Mouse (Mus musculus) CH12.LX (cell line): Measurements from ENCODE around the gene Clstn1. TPM values are rescaled to one million over a fixed set of nuclear protein-coding genes. Genes with fewer than 3 reads are reported as not detected.

Experiments
- DNase-seq: peaks from one replicate; pipeline ENCODE4 v3.0.0-alpha.2; 2013; ENCODE audit errors: extremely low read depth
- H3K27ac ChIP-seq: 2 replicates; pipeline ENCODE4 v1.5.1; 2012; ENCODE audit warnings: low read depth, mild to moderate bottlenecking, control low read depth, moderate library complexity; ENCODE audit not compliant: insufficient read depth
- H3K27me3 ChIP-seq: replicated peaks from 2 replicates; pipeline ENCODE3; 2012; ENCODE audit warnings: inconsistent platforms
- H3K36me3 ChIP-seq, 2 experiments: replicated peaks in 1 of 2; 2 replicates each; pipeline versions ENCODE3 to v1.6.1; 2012; ENCODE audit warnings: inconsistent platforms in 1 of 2, low read length in 1 of 2, mild to moderate bottlenecking in 1 of 2, mixed read lengths in 1 of 2, moderate library complexity in 1 of 2; ENCODE audit not compliant: control insufficient read depth in 1 of 2, insufficient read depth in 1 of 2
- H3K4me1 ChIP-seq, 2 experiments: 2 replicates each; pipeline ENCODE4 v1.6.1; 2012; ENCODE audit warnings: inconsistent platforms in 1 of 2, moderate library complexity in 1 of 2; ENCODE audit not compliant: insufficient read depth in 2 of 2, control insufficient read depth in 1 of 2
- H3K4me2 ChIP-seq: 2 replicates; pipeline ENCODE4 v1.6.1; 2012; ENCODE audit warnings: low read depth, mild to moderate bottlenecking, control low read depth; ENCODE audit not compliant: poor library complexity, insufficient read depth, severe bottlenecking
- H3K4me3 ChIP-seq, 3 experiments: fragments of 150-350 bp in 1 of 3; sonication (generic) in 1 of 3; replicated peaks in 1 of 3; 2 replicates each; pipeline versions ENCODE3 to v1.5.1; 2011 to 2012; ENCODE audit warnings: low read depth in 2 of 3, low read length in 2 of 3, mild to moderate bottlenecking in 2 of 3, moderate library complexity in 2 of 3, control low read depth in 1 of 3, improper control_type of control experiment in 1 of 3, inconsistent platforms in 1 of 3, mixed read lengths in 1 of 3; ENCODE audit not compliant: poor library complexity in 1 of 3
- H3K79me2 ChIP-seq: replicated peaks from 2 replicates; pipeline ENCODE4 v1.6.1; 2012; ENCODE audit warnings: mild to moderate bottlenecking, moderate library complexity; ENCODE audit not compliant: control insufficient read depth, poor library complexity, insufficient read depth, severe bottlenecking; ENCODE audit errors: extremely low read depth
- H3K9ac ChIP-seq: 2 replicates; pipeline ENCODE4 v1.6.1; 2012; ENCODE audit warnings: low read depth, mild to moderate bottlenecking, control low read depth, moderate library complexity; ENCODE audit not compliant: insufficient read depth
- H3K9me3 ChIP-seq: replicated peaks from 2 replicates; pipeline ENCODE3; 2012; ENCODE audit warnings: low read length, inconsistent platforms, mixed read lengths
- CTCF ChIP-seq, 2 experiments: IDR thresholded peaks in 1 of 2; conservative IDR thresholded peaks in 1 of 2; 2 replicates each; pipeline ENCODE4 v1.5.1; 2011 to 2012; ENCODE audit warnings: low read depth in 2 of 2, low read length in 2 of 2, improper control_type of control experiment in 1 of 2, inconsistent platforms in 1 of 2, mild to moderate bottlenecking in 1 of 2, moderate library complexity in 1 of 2
- E2F4 ChIP-seq: IDR thresholded peaks from 2 replicates; pipeline ENCODE4 v1.6.1; 2011; ENCODE audit warnings: low read depth, low read length, improper control_type of control experiment; ENCODE audit not compliant: insufficient replicate concordance
- ETS1 ChIP-seq: conservative IDR thresholded peaks from 2 replicates; pipeline ENCODE4 v1.6.1; 2012; ENCODE audit warnings: low read depth, mild to moderate bottlenecking, inconsistent platforms, low read length, improper control_type of control experiment, moderate library complexity
- GABPA ChIP-seq: IDR thresholded peaks from 2 replicates; pipeline ENCODE4 v1.6.1; 2012; ENCODE audit warnings: low read depth, low read length, improper control_type of control experiment, inconsistent platforms; ENCODE audit not compliant: insufficient replicate concordance
- HCFC1 ChIP-seq: IDR thresholded peaks from 2 replicates; pipeline ENCODE4 v1.6.1; 2012; ENCODE audit warnings: low read depth, mild to moderate bottlenecking, inconsistent platforms, low read length, improper control_type of control experiment
- IRF4 ChIP-seq: IDR thresholded peaks from 2 replicates; pipeline ENCODE4 v1.6.1; 2014; ENCODE audit warnings: low read depth, mild to moderate bottlenecking, inconsistent platforms, low read length, improper control_type of control experiment
- JUN ChIP-seq: IDR thresholded peaks from 2 replicates; pipeline ENCODE4 v1.6.1; 2011; ENCODE audit warnings: low read depth, mild to moderate bottlenecking, low read length, improper control_type of control experiment, moderate library complexity; ENCODE audit not compliant: insufficient read depth
- KAT2A ChIP-seq: IDR thresholded peaks from 2 replicates; pipeline ENCODE4 v1.6.1; 2012; ENCODE audit warnings: low read length, improper control_type of control experiment, inconsistent platforms; ENCODE audit not compliant: insufficient replicate concordance
- MAX ChIP-seq: IDR thresholded peaks from 2 replicates; pipeline ENCODE4 v1.6.1; 2011; ENCODE audit warnings: low read length, improper control_type of control experiment
- MAZ ChIP-seq: IDR thresholded peaks from 2 replicates; pipeline ENCODE4 v1.6.1; 2012; ENCODE audit warnings: low read depth, mild to moderate bottlenecking, inconsistent platforms, low read length, improper control_type of control experiment, moderate library complexity
- MEF2A ChIP-seq: IDR thresholded peaks from 2 replicates; pipeline ENCODE4 v1.6.1; 2014; ENCODE audit warnings: low read depth, mild to moderate bottlenecking, inconsistent platforms, low read length, improper control_type of control experiment, borderline replicate concordance
- MYC ChIP-seq: IDR thresholded peaks from 2 replicates; pipeline ENCODE4 v1.6.1; 2011; ENCODE audit warnings: low read depth, mild to moderate bottlenecking, improper control_type of control experiment, low read length
- NELFE ChIP-seq: IDR thresholded peaks from 2 replicates; pipeline ENCODE4 v1.6.1; 2011; ENCODE audit warnings: low read depth, low read length, improper control_type of control experiment
- RAD21 ChIP-seq: IDR thresholded peaks from 2 replicates; pipeline ENCODE4 v1.6.1; 2011; ENCODE audit warnings: low read depth, mild to moderate bottlenecking, low read length, improper control_type of control experiment, moderate library complexity
- SMC3 ChIP-seq: IDR thresholded peaks from 2 replicates; pipeline ENCODE4 v1.6.1; 2011; ENCODE audit warnings: low read depth, low read length, improper control_type of control experiment
- TBP ChIP-seq: conservative IDR thresholded peaks from 2 replicates; pipeline ENCODE4 v1.6.1; 2011; ENCODE audit warnings: low read depth, low read length, improper control_type of control experiment
- UBTF ChIP-seq: IDR thresholded peaks from 2 replicates; pipeline ENCODE4 v1.6.1; 2012; ENCODE audit warnings: low read depth, mild to moderate bottlenecking, inconsistent platforms, low read length, improper control_type of control experiment, moderate library complexity
- USF1 ChIP-seq: IDR thresholded peaks from 2 replicates; pipeline ENCODE4 v1.6.1; 2014; ENCODE audit warnings: low read depth, mild to moderate bottlenecking, inconsistent platforms, low read length, improper control_type of control experiment
- USF2 ChIP-seq: conservative IDR thresholded peaks from 2 replicates; pipeline ENCODE4 v1.6.1; 2011; ENCODE audit warnings: low read depth, low read length, improper control_type of control experiment
- ZC3H11A ChIP-seq: IDR thresholded peaks from 2 replicates; pipeline ENCODE4 v1.6.1; 2012; ENCODE audit warnings: low read depth, mild to moderate bottlenecking, inconsistent platforms, low read length, improper control_type of control experiment
- ZKSCAN1 ChIP-seq: IDR thresholded peaks from 2 replicates; pipeline ENCODE4 v1.6.1; 2012; ENCODE audit warnings: low read depth, inconsistent platforms, low read length, improper control_type of control experiment, borderline replicate concordance
- ZMIZ1 ChIP-seq: IDR thresholded peaks from 2 replicates; pipeline ENCODE4 v1.6.1; 2012; ENCODE audit warnings: low read depth, mild to moderate bottlenecking, inconsistent platforms, low read length, improper control_type of control experiment
- dilution Hi-C: fragments of 300-500 bp; cut with MboI; formaldehyde crosslinking; loops from 2 replicates; pipeline ENCODE4 v1.14.3; 2020; ENCODE audit warnings: low sequenced_read_pairs; ENCODE audit not compliant: extremely low pct_unique_long_range_greater_than_20kb, extremely low pct_ligation_motif_present
- in situ Hi-C: fragments of 300-500 bp; cut with MboI; formaldehyde crosslinking; loops from 3 replicates; pipeline ENCODE4 v1.14.3; 2019; ENCODE audit warnings: low sequenced_read_pairs, low pct_ligation_motif_present, low pct_unique_long_range_greater_than_20kb, mixed read lengths
- polyA plus RNA-seq: library from polyadenylated mRNA; unstranded; fragments of >175 nt; gene quantifications from 2 replicates; pipeline ENCODE4 v1.2.1, GENCODE M21; 2012; ENCODE audit warnings: low read depth; ENCODE audit not compliant: insufficient read length
- total RNA-seq, 2 experiments: library from RNA; depleted of rRNA; stranded (reverse); fragments of 300-350 nt in 1 of 2; fragments of >200 nt in 1 of 2; gene quantifications; 2 replicates each; pipeline ENCODE4 v1.2.3; 2012 to 2014

The Clstn1 gene
- total and polyA plus RNA-seq, 3 experiments = 26.4 to 53.1 (median 35.2) TPM

DNA sequence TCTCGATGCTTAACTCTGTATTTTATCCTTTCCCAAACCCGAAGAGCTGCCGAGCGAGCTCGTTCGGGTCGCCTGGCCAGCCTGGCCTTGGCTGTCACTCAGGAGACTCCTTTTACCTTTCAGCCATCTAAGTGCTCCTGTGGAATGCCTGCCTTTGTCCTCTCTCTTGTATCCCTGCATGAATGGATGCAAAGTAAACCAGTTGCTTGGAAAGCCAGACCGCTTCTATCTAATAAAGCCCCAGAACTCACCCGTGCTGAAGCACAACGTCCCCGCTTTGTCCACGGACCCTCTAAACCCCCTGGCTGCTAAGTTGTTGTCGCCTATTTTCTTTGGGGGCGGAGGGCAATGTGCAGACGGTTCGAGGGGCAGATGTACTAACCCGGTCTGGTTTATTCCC lies 40.5 kb downstream of the Clstn1 start:
- dilution Hi-C loops = no loop called here

DNA sequence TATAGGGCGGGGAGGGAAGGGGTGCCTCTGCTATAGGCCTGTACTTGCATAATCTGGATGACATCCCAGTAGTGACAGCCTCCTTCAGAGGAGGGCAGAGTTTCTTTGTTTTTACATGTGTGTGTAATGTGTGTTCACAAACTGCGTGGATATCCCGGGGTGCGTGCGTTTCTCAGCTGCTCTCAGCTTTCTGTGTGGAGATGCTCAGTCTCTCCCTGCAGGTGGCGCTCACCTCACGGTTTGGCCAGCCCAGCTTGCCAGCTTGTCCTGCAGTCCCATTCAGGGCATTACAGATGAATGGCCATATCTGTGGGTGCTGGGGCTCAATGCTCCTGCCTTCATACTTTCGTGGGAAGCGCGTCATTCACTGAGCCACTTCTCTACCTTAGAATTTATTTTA lies 42.1 kb downstream of the Clstn1 start:
- in situ Hi-C loops = no loop called here

More for the DNA sequence above, 40.5 kb downstream of the Clstn1 start:
- Histone ChIP-seq H3K36me3 (peaks cover 18 to 55% of the 10 kb centered on the region in 2 experiments), H3K27me3 (no peaks in the 10 kb centered on the region), H3K9ac (no peak overlapping the region), H3K4me3 (no peak overlapping the region), H3K27ac (no peak overlapping the region), H3K9me3 (no peaks in the 10 kb centered on the region), H3K4me2 (no peak overlapping the region), H3K79me2 (no peaks in the 10 kb centered on the region), H3K4me1 (peaks cover 0 to 5% of the 10 kb centered on the region in 2 experiments; a peak in 1 of 4 replicates)
- TF ChIP-seq ZKSCAN1 (no peak), MYC (no peak), ETS1 (no peak), MAZ (no peak), USF1 (no peak), MEF2A (no peak), IRF4 (no peak), NELFE (no peak), GABPA (no peak), HCFC1 (no peak), JUN (no peak), MAX (no peak), USF2 (no peak), KAT2A (no peak), UBTF (no peak), ZMIZ1 (no peak), TBP (no peak)
- in situ Hi-C loops = no loop called here
- DNase-seq = no peak

More for the DNA sequence above, 42.1 kb downstream of the Clstn1 start:
- H3K4me1 ChIP-seq = peaks cover 4 to 17% of the 10 kb centered on the region in 2 experiments; a peak in 3 of 4 replicates
- H3K4me3 ChIP-seq = no peak overlapping the region
- TF ChIP-seq CTCF (conservative IDR thresholded peaks at IDR 0.05 in 1 of 2, IDR thresholded peaks at IDR 0.05 in 1 of 2; ENCODE audit: low read depth in 2 of 2, low read length in 2 of 2) = peak; percentile 51 to 85; a peak in 2 of 4 replicates
- no peak for TF ChIP-seq E2F4
- TF ChIP-seq SMC3 = peak; percentile 79
- TF ChIP-seq ZKSCAN1 = no peak
- peak; percentile 82 for TF ChIP-seq RAD21
- TF ChIP-seq ZC3H11A = peak; percentile 50; the same call in 1 of the 2 replicates
- no peak overlapping the region for H3K9ac ChIP-seq
- no peak overlapping the region for H3K4me2 ChIP-seq
- H3K79me2 ChIP-seq = no peaks in the 10 kb centered on the region
- H3K36me3 ChIP-seq = peaks cover 27 to 59% of the 10 kb centered on the region in 2 experiments
- no peaks in the 10 kb centered on the region for H3K27me3 ChIP-seq
- DNase-seq = peak; percentile 62
- H3K9me3 ChIP-seq = no peaks in the 10 kb centered on the region
- no peak overlapping the region for H3K27ac ChIP-seq
- dilution Hi-C loops = no loop called here
